Mouse (Mus musculus) cerebral cortex, adult 2 months (tissue): ENCODE measurements around the gene Dnaja2.

ENCODE experiments used
- WGBS: fragments of 180-500 bp; shearing (Covaris S2); methylation state at CpG from one replicate; pipeline ENCODE4 v1.1.7; 2018; 5-methylcytosine and 5-hydroxymethylcytosine counted together

Dnaja2 gene

DNA sequence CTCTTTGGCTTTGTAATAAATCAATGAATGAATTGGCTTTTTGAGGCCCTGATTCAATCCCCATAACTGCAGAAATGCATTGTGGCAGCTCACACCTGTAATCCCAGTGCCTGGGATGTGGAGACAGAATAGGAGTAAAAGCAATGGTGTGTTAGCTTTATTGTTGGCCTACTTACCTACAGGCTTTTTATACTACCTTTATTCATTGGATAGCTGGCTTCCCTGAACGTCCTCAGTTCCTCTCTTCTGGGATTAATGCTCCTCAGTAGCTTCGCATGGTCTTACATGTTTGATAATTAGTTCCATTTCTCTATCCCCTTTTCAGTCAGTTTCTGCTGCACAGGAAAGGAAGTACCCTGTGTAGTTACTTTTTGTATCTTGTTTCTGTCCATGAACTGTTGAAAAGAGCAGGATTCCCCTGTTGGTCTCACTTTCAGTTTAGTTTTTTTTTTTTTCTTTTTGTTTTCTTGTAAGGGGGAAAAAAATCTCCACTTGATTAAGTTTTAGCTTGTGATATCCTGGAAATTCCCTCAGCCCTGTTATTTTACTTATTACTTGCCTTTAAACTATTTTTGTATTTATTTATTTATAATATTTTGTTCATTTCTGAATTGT lies 1.9 kb upstream of the Dnaja2 start:
- 82% methylated on average over 2 of the region's 2 CpGs for WGBS

DNA sequence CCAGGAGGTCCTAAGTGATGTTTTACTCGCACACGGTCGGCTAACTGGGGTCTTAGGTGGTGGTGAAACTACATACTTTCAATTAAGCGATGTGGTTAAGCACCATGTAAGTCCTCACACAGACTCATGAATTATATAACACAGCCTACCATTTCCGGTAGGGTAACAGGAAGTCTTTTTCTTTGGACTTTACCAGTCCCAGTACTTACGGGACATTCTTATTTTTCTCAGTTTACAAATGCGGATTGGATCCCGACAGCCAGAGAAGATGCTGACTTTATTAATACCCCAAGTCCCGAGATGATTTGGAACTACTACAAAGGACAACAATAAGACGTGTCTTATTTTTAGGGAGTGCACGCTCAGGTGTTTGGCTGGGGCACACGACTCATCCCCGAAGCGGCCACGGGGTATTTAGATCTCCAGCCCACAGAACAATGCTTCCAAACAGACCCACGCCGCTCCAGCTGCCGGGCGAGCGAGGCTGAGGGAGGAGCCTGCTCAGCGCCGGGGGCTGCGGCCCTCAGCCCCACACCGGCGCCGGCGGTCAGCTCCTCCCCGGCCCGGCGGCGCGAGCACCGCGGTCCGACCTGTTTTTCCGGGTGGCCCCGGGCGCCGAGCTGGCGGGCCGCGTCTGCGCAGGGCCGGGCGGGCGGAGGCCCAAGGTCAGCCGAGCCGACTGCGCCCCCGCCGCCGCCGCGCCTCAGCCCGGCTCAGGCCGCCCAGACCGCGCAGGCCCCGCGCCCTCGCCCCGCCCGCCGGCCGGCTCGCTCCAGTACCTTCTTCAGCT lies 558 bp downstream of the Dnaja2 start:
- WGBS = under 1% methylated on average over 64 of the region's 66 CpGs

DNA sequence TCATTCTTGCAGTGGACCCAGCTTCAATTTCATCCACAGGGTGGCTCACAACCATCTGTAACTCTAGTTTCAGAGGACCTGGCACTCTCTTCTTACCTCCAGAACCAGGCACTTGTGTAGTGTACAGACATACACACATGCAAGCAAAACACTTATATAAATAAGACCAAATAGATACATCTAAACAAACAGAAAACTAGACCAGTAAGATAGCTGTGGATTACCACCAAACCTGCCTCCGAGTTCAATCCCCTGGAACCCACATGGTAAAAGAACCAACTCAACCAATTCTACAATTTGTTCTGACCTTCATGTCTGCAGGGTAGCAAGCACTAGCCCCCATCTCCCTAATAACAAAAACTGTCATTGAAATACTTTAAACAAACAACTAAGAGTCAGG lies 3.2 kb downstream of the Dnaja2 start:
- 85% methylated on average over 1 of the region's 1 CpGs for WGBS

DNA sequence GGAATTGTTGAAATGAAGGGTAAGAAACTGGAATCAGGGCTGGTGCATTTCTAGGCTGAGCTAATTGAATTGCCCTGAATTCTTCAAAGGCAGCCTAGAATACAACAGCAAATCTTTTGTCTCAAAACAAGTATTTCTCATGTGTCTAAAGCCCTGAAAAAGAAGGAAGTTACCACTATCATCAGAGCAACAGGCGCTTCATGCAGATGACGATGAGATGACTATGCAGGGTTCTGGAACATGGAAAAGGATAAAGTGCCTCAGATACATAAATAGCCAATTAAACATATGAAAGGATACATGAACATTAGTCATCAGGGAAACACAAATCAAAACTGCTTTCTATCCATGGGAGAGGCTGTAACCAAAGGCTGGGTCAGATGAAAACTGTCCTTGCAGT lies 18.8 kb downstream of the Dnaja2 start:
- 75% methylated on average over 2 of the region's 2 CpGs for WGBS

DNA sequence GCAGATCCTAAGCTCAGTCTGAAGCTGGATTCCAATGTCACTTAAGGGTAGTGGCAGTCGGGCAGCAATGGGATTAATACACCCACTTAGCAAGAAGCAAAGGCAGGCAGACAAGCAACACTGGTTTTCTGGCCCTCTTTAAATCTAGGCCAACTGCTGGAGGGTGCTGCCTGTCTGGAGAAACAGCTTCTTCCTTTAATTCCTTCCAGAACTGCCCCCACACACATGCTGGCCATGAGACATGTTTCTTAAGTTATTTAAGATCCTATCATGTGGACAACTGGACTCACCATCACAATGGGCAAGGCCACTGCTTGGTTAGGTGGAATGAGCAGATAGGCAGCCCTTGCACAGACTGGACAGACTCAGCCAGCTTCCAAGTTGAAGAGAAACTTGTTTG lies 21.0 kb downstream of the Dnaja2 start:
- 43% methylated on average over 1 of the region's 1 CpGs for WGBS

DNA sequence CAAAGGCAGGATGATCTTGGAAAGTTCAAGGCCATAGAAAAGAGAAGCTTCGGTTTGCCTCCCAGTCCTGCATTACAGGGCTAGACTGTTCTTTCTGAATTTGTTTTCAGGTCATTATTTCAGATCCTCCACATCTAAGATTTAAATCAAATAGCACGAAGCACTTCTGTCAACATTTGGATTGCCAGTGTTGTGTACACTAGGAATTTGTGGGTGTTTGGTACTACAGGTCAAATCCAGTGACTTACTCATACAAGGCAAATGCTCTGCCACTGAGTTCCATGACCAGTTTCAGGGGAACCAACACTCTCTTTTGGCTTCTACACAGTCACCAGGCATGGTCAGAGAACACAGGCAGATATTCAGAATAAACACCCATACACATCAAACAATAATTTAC lies 21.7 kb downstream of the Dnaja2 start:
- 92% methylated on average over 2 of the region's 2 CpGs for WGBS

DNA sequence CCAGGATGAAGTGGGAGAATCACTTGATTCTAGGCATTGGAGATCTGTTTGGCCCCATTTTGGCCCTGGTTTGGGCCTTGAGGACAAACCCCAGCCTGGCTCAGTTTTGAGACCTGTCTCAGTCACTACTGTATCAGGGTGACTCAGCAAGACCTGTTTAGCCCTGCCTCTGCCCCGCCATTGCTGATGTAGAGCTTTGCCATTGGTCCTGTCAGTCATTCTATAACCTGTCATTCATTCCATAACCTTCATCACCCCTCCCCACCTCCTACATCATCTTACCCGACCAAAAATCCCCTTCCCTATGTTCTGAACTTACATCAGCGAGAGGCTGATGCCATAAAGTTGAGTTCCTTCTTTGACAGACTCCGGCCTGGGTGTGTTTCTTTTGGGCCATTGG lies 22.3 kb downstream of the Dnaja2 start:
- 94% methylated on average over 4 of the region's 4 CpGs for WGBS

DNA sequence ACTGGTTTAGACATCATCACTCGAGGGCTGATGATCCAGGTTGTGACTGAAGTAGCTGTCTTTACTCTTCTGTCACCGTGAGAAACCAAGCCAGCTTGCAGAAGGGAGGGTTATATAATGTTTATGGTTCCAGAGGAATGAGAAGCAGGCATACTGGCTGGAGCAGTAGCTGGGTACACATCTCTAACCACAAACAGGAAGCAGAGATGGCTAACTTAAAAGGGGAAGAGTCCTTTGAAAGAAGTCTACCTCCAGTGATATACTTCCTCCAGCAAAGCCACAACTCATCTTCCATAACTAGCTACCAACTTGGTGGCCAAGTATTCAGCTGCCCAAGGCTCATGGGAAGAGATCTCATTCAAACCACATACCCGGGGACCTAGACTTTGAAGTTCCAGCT lies 23.7 kb downstream of the Dnaja2 start:
- WGBS = 73% methylated on average over 3 of the region's 3 CpGs

DNA sequence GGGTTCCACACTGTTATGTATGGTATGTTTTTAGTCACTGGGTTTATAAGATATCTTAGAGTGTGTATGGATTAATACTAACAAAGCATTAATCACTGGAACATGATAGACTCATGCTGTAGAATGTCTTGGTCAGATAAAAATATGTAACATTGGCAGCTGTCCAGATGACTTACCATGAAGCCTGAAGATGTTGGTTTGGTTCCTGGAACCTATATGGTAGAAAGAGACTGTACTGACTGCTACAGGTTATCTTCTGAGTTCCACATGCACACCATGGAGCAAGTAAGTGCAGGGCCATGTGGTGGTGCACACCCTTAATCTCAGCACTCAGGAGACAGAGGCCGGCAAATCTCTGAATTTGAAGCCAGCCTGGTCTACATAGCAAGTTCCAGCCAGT lies 24.4 kb downstream of the Dnaja2 start:
- WGBS = 95% methylated on average over 1 of the region's 1 CpGs

DNA sequence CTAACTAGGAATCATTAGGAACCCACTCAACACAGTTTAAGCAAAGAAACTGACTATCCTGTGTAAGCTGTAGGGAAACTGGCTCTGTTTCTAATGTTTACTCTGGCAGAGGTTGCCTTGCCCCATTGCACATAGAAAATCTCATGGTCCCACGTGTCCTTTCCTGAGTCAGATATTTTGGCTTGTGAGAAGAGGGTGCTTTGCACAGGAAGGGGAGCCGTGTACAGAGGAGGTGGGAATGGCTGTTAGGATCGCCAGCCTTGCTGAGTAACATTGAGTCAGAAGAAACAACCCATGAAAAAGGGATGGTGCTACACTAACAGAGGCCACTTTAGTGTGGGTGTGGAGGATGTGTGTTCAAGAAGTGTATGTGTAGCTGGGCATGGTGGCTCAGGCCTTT lies 26.2 kb downstream of the Dnaja2 start:
- WGBS = 47% methylated on average over 3 of the region's 3 CpGs

DNA sequence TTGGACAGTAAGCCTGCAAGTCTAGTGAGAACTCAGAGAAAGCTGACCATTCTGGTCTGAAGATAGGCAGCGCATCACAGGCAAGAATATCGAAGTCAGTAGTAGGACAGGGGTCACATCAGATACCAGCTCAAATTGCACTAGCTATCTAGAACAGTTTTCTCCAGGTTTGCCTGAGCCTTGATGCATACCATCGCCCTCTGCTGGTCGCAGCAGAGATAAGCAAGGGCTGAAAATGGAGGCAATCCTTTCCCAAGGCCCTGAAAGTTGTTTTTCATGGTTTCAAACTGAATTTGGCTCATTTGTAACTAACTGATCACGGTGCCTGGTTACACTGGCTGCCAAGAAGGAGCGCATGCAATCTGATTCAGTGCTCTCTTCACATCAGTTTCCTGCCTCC lies 29.0 kb downstream of the Dnaja2 start:
- WGBS = 24% methylated on average over 6 of the region's 6 CpGs

DNA sequence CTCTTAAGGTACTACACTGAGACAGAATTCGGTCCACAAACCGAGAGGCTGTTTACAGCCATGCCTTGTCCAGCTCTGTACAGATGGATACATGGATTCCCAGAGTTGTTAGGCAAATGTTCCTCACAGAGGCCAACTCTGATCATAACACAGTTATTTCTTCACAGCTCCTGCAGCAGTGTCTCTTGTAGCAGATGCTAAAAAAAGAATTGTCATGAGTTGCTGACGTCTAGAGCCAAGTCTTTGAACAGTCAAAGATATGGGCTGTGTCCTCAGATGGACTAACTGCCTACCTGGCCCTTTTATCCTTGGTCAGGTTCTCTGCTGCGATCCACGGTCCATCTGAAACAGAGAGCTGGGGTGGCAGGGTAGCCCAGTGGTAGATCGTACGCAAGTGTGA lies 31.1 kb downstream of the Dnaja2 start:
- WGBS = 60% methylated on average over 7 of the region's 7 CpGs

DNA sequence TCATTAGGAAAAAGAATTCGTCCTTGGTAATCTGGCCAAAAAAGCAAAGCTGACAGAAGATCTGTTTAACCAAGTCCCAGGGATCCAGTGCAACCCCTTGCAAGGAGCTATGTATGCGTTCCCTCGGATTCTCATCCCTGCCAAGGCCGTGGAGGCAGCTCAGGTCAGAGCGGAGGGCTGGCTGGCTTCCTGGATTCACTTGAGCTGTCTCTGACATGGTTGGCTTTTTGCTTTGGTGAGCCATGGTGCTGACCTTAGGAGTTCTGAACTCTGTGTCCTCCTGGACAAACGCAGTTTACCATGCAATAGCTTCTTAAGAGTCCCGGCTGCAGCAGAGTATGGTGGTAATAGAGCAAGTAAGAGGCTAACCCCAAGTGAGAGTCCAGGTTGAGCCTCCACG lies 33.8 kb downstream of the Dnaja2 start:
- 90% methylated on average over 8 of the region's 8 CpGs for WGBS

DNA sequence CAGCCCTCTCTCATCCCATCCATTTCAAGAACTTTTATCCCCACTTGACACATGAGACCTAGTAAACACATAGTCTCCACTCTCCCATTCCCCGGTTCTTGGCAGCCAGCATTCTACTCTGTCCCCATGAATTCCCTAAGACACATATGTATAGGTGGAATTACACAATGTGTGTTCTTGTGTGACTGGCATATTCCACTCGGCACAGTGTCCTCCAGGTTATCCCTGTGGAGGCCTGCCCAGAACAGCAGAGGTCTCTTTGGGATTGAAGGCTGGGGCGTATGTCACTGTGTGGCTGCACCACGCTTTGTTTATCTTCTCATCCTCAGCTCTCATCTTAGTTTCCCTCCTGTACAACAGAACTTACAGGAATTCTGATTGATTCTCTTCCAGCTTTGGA lies 34.6 kb downstream of the Dnaja2 start:
- 96% methylated on average over 4 of the region's 4 CpGs for whole genome bisulfite sequencing

DNA sequence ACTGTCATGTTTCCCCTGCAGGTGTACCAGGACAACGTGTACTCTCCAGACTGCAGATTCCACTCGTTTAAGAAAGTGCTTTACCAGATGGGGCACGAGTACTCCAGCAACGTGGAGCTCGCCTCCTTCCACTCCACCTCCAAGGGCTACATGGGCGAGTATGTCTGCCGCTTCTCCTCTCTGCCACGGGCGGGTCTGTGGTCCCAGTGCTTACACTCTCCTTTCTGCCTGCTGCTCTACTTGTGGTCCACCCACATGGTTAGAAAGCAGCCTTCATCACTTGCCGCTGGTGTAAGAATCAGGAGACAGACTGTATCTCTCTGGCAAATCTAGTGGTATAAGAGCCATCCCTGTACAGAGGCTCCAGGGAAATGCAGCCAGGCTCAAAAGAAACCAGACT lies 37.2 kb downstream of the Dnaja2 start:
- WGBS = 60% methylated on average over 10 of the region's 10 CpGs

DNA sequence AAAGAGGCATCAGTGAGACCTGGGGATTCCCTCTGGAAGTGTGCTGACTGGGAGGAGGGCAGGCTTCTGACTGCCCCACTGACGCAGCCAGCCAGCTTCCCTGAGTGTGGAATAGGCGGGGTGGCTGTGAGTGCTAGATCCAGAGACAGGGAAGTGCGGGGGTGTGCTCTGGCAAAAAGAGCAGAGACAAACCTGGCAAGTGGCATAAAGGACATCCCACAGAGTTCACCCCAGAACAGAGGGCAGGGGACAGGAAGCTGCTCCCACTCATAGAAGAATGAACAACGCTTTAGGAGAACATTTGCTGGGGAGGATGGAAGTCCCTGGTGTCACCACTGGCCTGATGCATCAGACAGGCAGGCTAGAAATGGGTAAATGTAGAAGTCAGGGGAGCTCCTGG lies 37.8 kb downstream of the Dnaja2 start:
- WGBS = 32% methylated on average over 4 of the region's 4 CpGs

DNA sequence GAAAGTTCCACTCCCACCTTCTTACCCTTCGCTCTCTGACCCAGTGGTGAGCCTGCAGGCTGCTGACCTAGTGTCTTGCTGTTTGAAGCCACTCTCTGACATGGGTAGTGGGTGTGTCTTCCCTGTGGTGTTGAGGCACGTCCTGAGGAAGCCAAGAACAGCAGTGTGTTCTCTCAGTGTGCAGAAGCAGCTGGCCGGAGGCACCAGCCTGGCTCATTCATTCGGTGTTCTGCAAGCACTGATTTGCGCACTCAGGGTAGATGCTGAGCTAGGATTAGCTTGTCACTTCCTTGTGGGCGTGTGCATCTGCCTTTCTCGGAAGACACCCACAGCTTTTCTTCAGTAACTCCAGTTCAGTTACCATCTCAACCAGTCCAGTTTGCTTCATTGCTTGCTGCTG lies 39.8 kb downstream of the Dnaja2 start:
- WGBS = 20% methylated on average over 7 of the region's 7 CpGs

DNA sequence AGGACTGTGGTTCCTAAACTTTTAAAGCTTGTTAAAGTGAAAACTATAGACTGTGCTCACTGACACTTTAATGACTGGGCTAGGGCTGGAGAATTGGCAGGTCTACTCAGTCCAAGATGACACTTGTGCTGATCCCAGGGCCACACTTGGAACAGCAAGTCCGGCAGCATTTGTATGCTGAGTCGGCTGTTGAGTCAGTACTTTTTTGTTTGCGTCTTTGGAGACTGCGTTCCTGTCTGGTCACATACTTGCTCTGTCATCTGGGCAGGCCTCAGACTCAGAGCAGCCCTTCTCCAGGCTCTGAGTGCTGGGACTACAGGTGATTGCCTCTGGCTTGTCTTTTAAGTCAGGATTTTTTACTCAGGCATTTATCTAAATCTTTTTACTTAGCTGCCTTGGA lies 41.9 kb downstream of the Dnaja2 start:
- WGBS = 54% methylated on average over 4 of the region's 4 CpGs

DNA sequence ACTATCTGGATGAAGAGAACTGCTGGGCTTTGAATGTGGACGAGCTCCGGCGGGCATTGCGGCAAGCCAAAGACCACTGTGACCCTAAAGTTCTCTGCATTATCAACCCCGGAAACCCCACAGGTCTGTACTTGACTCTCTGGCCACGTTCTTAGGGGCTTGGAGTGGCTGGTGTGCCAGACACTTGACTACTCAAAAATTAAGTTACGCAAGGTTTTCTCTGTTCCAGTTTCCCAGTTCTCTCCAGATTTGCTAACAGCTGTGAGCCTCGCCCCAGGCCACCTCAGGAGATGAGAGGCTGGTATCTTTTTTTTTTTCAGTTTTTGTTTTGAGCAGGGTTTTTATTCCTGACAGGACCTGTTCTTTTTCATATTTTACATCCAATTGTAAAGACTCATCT lies 42.9 kb downstream of the Dnaja2 start:
- WGBS = 83% methylated on average over 8 of the region's 8 CpGs

DNA sequence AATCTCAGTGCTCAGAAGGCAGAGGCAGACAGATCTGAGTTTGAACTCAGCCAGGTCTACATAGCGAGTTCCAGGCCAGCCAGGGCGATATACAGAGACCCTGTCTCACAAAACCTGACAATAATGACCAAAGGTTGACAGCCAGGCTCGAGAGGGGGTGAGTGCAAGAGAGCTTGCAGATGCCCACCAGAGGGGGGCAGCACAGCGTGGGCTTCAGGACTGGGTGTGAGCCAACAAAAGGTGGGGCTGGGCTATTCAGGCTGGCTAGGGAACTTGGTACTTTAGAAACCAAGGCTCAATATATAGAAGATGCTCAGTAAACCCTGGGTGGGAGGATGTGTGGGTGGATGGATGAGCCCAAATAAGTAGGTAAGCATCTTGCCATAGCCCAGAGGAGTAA lies 46.5 kb downstream of the Dnaja2 start:
- WGBS = 80% methylated on average over 4 of the region's 4 CpGs

DNA sequence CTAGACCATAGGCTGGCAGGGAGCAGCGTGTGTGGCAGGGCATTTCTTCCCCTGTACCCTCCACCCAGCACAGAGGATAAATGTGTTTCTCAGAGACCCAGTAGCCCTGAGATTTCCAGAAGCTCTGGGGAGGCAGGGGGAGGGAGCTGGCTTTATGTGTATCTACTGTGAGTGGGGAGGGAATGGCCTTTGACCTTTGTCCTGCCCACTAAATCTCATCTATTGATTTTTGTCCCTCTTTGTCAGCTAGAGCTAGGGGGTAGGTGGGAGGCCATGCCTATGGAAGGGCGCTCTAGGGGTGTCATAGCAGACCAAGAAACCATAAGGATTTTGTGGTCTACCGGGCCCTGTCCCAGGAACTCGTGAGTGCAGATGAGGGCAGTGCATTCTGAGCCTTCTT lies 48.5 kb downstream of the Dnaja2 start:
- WGBS = 90% methylated on average over 4 of the region's 4 CpGs

DNA sequence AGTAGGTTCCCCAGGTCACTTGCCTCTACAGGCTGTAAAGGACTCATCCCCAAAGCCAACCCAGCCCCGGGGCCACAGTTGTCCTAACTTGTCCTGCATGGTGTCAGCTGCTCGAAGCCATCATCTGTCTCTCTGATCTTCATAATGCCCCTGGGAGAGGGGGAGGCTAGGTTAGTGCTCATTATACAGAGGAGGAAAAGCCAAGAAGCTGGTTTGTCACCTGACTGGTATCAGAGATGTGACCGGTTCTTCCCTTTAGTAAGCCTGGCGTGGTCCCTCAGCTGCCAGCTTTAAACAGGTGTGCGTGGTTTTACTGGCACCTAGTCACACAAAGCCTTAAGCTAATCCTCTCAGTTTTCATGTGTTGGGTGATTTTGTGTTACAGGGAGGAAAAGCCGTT lies 50.4 kb downstream of the Dnaja2 start:
- WGBS = 92% methylated on average over 6 of the region's 6 CpGs

DNA sequence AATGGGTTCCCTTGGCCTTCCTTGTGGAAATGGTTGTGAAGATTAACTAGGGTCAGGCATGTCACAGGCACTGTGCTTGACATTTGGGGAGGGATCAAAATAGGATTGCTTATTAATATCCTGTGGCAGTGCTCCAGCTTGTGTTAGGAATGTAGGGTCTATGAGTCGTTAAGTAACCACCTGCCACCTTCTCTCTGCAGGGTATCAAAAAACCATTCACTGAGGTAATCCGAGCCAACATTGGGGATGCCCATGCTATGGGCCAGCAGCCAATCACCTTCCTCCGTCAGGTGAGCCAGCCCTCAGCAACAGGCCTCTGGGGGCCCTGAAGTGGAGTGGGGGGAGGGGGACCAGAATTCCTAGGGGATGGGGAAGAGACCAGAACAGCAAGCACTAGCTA lies 52.1 kb downstream of the Dnaja2 start:
- 63% methylated on average over 3 of the region's 3 CpGs for WGBS

DNA sequence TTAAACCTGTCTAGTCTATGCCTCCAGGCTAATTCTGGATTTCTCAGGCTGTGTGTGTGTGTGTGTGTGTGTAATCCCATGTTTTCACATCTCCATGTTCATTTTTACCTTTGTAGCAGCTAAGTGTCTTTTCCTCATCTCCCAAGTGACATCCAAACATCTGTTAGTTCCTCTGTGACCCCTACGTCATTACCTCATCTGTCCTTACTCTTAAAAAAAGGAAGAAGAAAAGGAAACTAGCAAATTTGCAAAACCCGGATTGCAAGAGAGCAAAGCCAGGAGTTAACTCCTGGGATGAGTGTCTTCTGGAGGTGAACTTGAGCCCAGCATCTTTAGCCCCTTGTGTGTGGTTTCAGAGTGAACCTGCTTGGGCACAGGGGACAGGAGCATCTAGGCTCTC lies 52.8 kb downstream of the Dnaja2 start:
- WGBS = 75% methylated on average over 2 of the region's 2 CpGs
